Mouse (Mus musculus) forebrain, embryonic 14.5 days (tissue): ENCODE results near the gene Etl4. TPM values are rescaled to one million over a fixed set of nuclear protein-coding genes. Genes with fewer than 3 reads are reported as not detected.

ENCODE experiments used
- ATAC-seq: fragments of 200-750 bp; cut with Nextera tagmentation; 2 replicates; pipeline ENCODE4 v1.8.0; 2017; ENCODE audit warnings: mild to moderate bottlenecking, moderate library complexity
- DNase-seq: peaks from one replicate; pipeline ENCODE4 v3.0.0-alpha.2; 2015; ENCODE audit warnings: low spot score
- H3K27ac ChIP-seq: fragments of 300-500 bp; sonication (generic); 2 replicates; pipeline ENCODE4 v1.5.1; 2014; ENCODE audit warnings: low read depth, mild to moderate bottlenecking, control low read depth, low read length, moderate library complexity
- H3K27me3 ChIP-seq: fragments of 300-500 bp; sonication (generic); replicated peaks from 2 replicates; pipeline ENCODE4 v1.6.1; 2014; ENCODE audit warnings: low read length, control low read depth, mixed read lengths; ENCODE audit not compliant: control insufficient read depth, insufficient read depth
- H3K36me3 ChIP-seq: fragments of 300-500 bp; sonication (generic); 2 replicates; pipeline ENCODE4 v1.6.1; 2014; ENCODE audit warnings: low read length, control low read depth; ENCODE audit not compliant: control insufficient read depth, insufficient read depth
- H3K4me1 ChIP-seq: fragments of 300-500 bp; sonication (generic); 2 replicates; pipeline ENCODE4 v1.6.1; 2014; ENCODE audit warnings: antibody characterized with exemption, low read length, control low read depth; ENCODE audit not compliant: control insufficient read depth, insufficient read depth
- H3K4me2 ChIP-seq: fragments of 300-500 bp; sonication (generic); 2 replicates; pipeline ENCODE4 v1.6.1; 2014; ENCODE audit warnings: mild to moderate bottlenecking, control low read depth, low read length
- H3K4me3 ChIP-seq: fragments of 300-500 bp; sonication (generic); 2 replicates; pipeline ENCODE4 v1.5.1; 2014; ENCODE audit warnings: low read depth, low read length, control low read depth
- H3K9ac ChIP-seq: fragments of 300-500 bp; sonication (generic); 2 replicates; pipeline ENCODE4 v1.6.1; 2014; ENCODE audit warnings: mild to moderate bottlenecking, low read length, control low read depth, moderate library complexity
- H3K9me3 ChIP-seq: fragments of 300-500 bp; sonication (generic); replicated peaks from 2 replicates; pipeline ENCODE4 v1.6.1; 2016; ENCODE audit warnings: low read length, control low read depth, mixed read lengths; ENCODE audit not compliant: control insufficient read depth
- WGBS: fragments of 180-500 bp; shearing (Covaris S2); extraction: QIAGEN DNeasy Blood & Tissue Kit; methylation state at CpG from one replicate; pipeline ENCODE4 v1.1.7; 2014; 5-methylcytosine and 5-hydroxymethylcytosine counted together
- polyA plus RNA-seq: library from polyadenylated mRNA; unstranded; fragments of >200 nt; fragmentation: Nextera tagmentation; extraction: Ambion mirVana; gene quantifications from 2 replicates; pipeline ENCODE4 v1.2.1, GENCODE M21; 2014

The Etl4 gene
- polyA plus RNA-seq, 1 experiment from 2014 or later, result 14.7 TPM

GRCm38 (mm10) chr2:20520099-20520475 lies 610.5 kb downstream of the Etl4 start:
- ATAC-seq, result no peak
- no peaks in the 10 kb centered on the region for H3K27me3 ChIP-seq
- no peaks in the 10 kb centered on the region for H3K9me3 ChIP-seq
- peak overlapping the region; percentile 88 for H3K4me2 ChIP-seq
- peak overlapping the region; percentile 44 for H3K4me3 ChIP-seq
- peaks cover 10% of the 10 kb centered on the region; the same call in 1 of the 2 replicates for H3K4me1 ChIP-seq
- peak overlapping the region; percentile 70 for H3K9ac ChIP-seq
- WGBS, result under 1% methylated on average over 12 of the region's 12 CpGs
- no peak for DNase-seq
- peak overlapping the region; percentile 74 for H3K27ac ChIP-seq
- H3K36me3 ChIP-seq, result no peaks in the 10 kb centered on the region

GRCm38 (mm10) chr2:20520636-20521595 lies 611.3 kb downstream of the Etl4 start:
- ATAC-seq (peak; percentile 30; the same call in 1 of the 2 replicates), DNase-seq (no peak)
- H3K27me3 ChIP-seq, result no peaks in the 10 kb centered on the region
- H3K36me3 ChIP-seq, result no peaks in the 10 kb centered on the region
- no peaks in the 10 kb centered on the region for H3K9me3 ChIP-seq
- H3K4me3 ChIP-seq, result peak overlapping the region; percentile 44
- H3K4me1 ChIP-seq, result peaks cover 10% of the 10 kb centered on the region; the same call in 1 of the 2 replicates
- peak overlapping the region; percentile 74; the same call in 1 of the 2 replicates for H3K27ac ChIP-seq
- peak overlapping the region; percentile 70 for H3K9ac ChIP-seq
- H3K4me2 ChIP-seq, result peak overlapping the region; percentile 88
- WGBS, result 9% methylated on average over 23 of the region's 23 CpGs

GRCm38 (mm10) chr2:20521686-20522285 lies 612.2 kb downstream of the Etl4 start:
- H3K9me3 ChIP-seq, result no peaks in the 10 kb centered on the region
- peak overlapping the region; percentile 13; the same call in 1 of the 2 replicates for H3K9ac ChIP-seq
- H3K27me3 ChIP-seq, result no peaks in the 10 kb centered on the region
- peak overlapping the region; percentile 44 for H3K4me3 ChIP-seq
- WGBS, result 25% methylated on average over 11 of the region's 11 CpGs
- H3K4me2 ChIP-seq, result peak overlapping the region; percentile 88
- no peak for ATAC-seq
- DNase-seq, result no peak
- H3K27ac ChIP-seq, result 0 out of 2 replicates have a peak overlapping the region, but pooled peaks have one; percentile 9
- H3K36me3 ChIP-seq, result no peaks in the 10 kb centered on the region
- H3K4me1 ChIP-seq, result peaks cover 10% of the 10 kb centered on the region

- Histone ChIP-seq H3K4me3 (no peak overlapping the region), H3K27me3 (no peaks in the 10 kb centered on the region), H3K27ac (no peak overlapping the region), H3K4me1 (peaks cover 10% of the 10 kb centered on the region), H3K9ac (no peak overlapping the region), H3K9me3 (no peaks in the 10 kb centered on the region), H3K4me2 (no peak overlapping the region), H3K36me3 (no peaks in the 10 kb centered on the region)
- ATAC-seq, result no peak; the same call in 1 of the 2 replicates
- DNase-seq, result peak; percentile 69
- WGBS, result 79% methylated on average over 3 of the region's 3 CpGs
These were observed 614.1 kb downstream of the Etl4 start for GRCm38 (mm10) chr2:20523636-20524035.

- no peaks in the 10 kb centered on the region for H3K9me3 ChIP-seq
- 17% methylated on average over 4 of the region's 4 CpGs for WGBS
- no peaks in the 10 kb centered on the region for H3K27me3 ChIP-seq
- H3K4me3 ChIP-seq, result no peak overlapping the region
- H3K9ac ChIP-seq, result no peak overlapping the region
- DNase-seq (no peak), ATAC-seq (no peak)
- H3K36me3 ChIP-seq, result no peaks in the 10 kb centered on the region
- peaks cover 5% of the 10 kb centered on the region; the same call in 1 of the 2 replicates for H3K4me1 ChIP-seq
- no peak overlapping the region for H3K27ac ChIP-seq
- H3K4me2 ChIP-seq, result no peak overlapping the region
These were observed 616.5 kb downstream of the Etl4 start for GRCm38 (mm10) chr2:20525879-20526593.

GRCm38 (mm10) chr2:20526856-20527255 lies 617.3 kb downstream of the Etl4 start:
- Histone ChIP-seq H3K27me3 (no peaks in the 10 kb centered on the region), H3K36me3 (peaks cover 2% of the 10 kb centered on the region; the same call in 1 of the 2 replicates), H3K4me3 (no peak overlapping the region), H3K9me3 (no peaks in the 10 kb centered on the region), H3K9ac (no peak overlapping the region), H3K4me1 (peaks cover 1% of the 10 kb centered on the region; the same call in 1 of the 2 replicates), H3K4me2 (no peak overlapping the region), H3K27ac (no peak overlapping the region)
- ATAC-seq, result no peak
- no peak for DNase-seq
- WGBS, result 88% methylated on average over 3 of the region's 3 CpGs

- Histone ChIP-seq H3K36me3 (peaks cover 2% of the 10 kb centered on the region; the same call in 1 of the 2 replicates), H3K27me3 (no peaks in the 10 kb centered on the region), H3K4me2 (no peak overlapping the region), H3K4me1 (peaks cover 1% of the 10 kb centered on the region), H3K4me3 (no peak overlapping the region), H3K9me3 (no peaks in the 10 kb centered on the region), H3K9ac (no peak overlapping the region), H3K27ac (no peak overlapping the region)
- ATAC-seq (no peak), DNase-seq (no peak)
- WGBS, result 43% methylated on average over 3 of the region's 3 CpGs
These were observed 623.0 kb downstream of the Etl4 start for GRCm38 (mm10) chr2:20532623-20533022.

GRCm38 (mm10) chr2:20537785-20538184 lies 628.2 kb downstream of the Etl4 start:
- 33% methylated on average over 6 of the region's 6 CpGs for WGBS
- Histone ChIP-seq H3K27me3 (no peaks in the 10 kb centered on the region), H3K36me3 (peaks cover 3% of the 10 kb centered on the region; the same call in 1 of the 2 replicates), H3K9ac (no peak overlapping the region), H3K4me3 (no peak overlapping the region), H3K4me1 (peaks cover 4% of the 10 kb centered on the region), H3K27ac (no peak overlapping the region), H3K9me3 (no peaks in the 10 kb centered on the region), H3K4me2 (no peak overlapping the region)
- no peak for DNase-seq
- ATAC-seq, result no peak
